Mouse (Mus musculus): ENCODE measurements at regions not wholly inside any gene's neighbourhood (a gene's known extent, or its start where the extent isn't known, plus 50 kb on each side); places are given as distances from the start of the nearest gene placed in this dataset.

DNA sequence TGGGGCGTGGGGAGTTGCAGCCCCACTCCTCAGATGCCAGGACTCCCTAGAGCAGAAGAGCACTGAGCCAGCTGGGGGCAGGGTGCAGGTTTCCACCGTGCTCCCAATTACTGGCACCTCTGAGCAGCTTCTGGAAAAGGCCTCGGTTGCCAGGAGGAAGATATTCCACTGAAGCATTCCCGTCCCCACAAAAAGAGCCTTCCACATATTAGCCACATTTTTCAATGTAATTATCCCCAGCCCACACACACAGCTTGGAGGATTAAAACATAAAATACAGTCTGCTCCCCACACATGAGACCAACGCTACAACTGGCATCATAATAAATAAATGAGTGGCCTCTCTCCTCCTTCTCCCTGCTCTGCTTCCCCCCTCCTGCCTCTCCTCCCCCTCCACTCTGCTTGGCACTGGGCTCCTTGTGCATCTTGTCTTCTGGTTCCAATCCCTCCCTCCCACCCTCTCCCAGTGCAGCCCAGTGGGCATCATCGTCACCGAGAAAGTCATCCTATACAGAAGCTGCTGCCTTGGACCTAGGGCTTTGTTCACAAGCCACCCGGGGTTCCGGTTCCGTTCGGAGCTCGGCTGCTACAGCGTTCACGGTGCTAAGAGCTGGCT lies 331.3 kb upstream of the Zmiz1 start:
- TF ChIP-seq CTCF (conservative IDR thresholded peaks at IDR 0.05; ENCODE audit: low read length) (no peak), NANOG (IDR thresholded peaks at IDR 0.05; ENCODE audit: borderline replicate concordance, low read length) (no peak)
